Mouse (Mus musculus) right cerebral cortex, postnatal 36 days (tissue): Measurements from ENCODE around the gene Gm10184.
"Not testable (repeated sequence)": the region's sequence is repeated elsewhere in the genome, so short reads cannot be mapped to it uniquely, and the experiment has no call there.

Source experiments
- DNase-seq, 2 experiments: peaks; one replicate each; pipeline ENCODE4 v3.0.0; 2022; ENCODE audit warnings: low spot score in 2 of 2, mixed read lengths in 1 of 2

Gene Gm10184

GRCm38 (mm10) chr17:89910349-89910748, at the start of gene Gm10184:
Gm10184 (minus strand) TSS chr17:89910449.
- no peak for DNase-seq

GRCm38 (mm10) chr17:89933950-89934349, 23.7 kb upstream of the Gm10184 start:
- no peak for DNase-seq

DNA sequence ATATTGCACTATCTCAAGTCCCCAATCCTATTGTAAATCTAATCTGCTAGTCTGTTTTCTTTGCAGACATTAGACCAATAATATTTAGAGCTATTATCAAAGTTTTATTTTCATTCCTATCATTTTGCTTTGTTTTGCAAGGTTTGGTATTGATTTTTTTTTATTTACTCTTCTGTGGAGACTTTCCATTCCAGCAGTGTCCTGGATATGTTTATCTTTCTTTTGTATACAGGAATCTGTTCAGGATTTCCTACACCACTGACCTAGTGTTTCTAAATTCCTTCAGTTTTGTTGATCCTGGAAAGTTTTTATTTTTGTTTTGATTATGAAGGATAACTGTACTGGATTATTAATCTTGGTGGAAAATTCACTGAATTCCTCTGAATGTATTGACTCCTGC, 2.6 kb downstream of the Gm10184 start:
- DNase-seq = no peak

DNA sequence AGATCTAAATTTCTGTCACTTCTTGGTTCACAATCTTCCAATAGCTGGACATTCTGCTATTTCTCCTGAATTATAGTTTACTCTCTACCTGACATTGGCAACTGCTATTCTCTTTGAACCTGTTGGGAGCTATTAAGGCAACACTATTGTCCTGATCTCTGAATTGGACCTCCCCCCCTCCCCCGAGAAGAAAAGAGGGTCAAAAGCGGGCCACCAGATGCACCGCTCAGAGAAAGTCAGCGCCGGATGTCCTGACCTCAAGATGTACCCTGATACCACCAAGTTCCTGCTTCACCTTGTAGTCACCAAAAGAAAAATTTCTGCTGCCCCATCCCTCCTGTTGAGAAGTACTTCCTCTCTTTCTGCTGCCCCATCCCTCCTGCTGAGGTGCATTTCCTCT, 5.5 kb downstream of the Gm10184 start:
- not testable (repeated sequence) for DNase-seq

- no peak for DNase-seq
Measured at GRCm38 (mm10) chr17:89902767-89903166, 7.5 kb downstream of the Gm10184 start.

DNA sequence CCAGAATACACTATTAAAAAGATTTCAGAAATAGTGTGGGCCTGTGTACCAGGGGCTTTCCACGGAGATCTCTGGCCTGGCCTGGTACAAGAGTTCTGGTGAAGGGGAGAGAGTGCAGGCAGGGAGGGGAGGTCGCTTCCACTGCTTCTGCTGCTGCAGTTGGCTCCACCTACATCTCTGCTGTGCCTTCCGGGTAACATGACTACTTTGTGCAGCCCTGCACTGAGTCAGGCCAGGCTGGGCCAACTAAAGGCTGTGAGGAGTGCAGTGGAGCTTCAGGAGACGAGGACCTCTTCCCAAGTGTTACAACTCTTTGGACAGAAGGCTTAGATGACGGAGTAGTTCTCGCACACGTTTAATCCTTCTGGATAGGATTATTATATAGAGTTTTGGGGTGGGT, 9.6 kb downstream of the Gm10184 start:
- DNase-seq = no peak

- DNase-seq = no peak
Measured at GRCm38 (mm10) chr17:89899813-89900212, 10.4 kb downstream of the Gm10184 start.

GRCm38 (mm10) chr17:89864996-89865395, 45.3 kb downstream of the Gm10184 start:
- DNase-seq = peak in 1 of 2 experiments; percentile 7
